Mouse (Mus musculus): Measurements from ENCODE around the gene Osbpl10.

Osbpl10 gene

GRCm38 (mm10) chr9:115064834-115065233 is 86.5 kb downstream of the Osbpl10 start:
- DNase-seq (ENCODE audit: extremely low read depth, insufficient read length, low spot score), result no peak

DNA sequence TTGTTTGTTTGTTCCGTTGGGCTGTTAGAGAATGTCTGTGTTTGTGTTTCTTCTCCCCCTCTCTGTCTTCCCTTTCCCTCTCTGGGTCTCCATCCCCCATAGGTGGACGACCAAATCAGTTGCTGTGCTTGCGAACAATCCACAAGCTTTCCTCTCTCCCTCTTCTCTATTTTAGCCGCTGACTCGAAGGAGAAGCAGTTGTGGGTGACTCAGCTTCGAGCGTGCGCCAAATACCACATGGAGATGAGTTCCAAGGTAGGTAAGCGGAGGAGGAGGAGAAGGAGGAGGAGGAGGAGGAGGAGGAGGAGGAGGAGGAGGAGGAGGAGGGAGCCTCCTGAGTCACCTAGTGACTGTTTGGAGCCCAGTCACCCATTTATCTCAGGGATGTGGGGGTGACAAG is 88.7 kb downstream of the Osbpl10 start:
- peak; percentile 32 for DNase-seq (ENCODE audit: extremely low read depth, insufficient read length, low spot score)

- no peak for DNase-seq (ENCODE audit: extremely low read depth, insufficient read length, low spot score)
Observed at GRCm38 (mm10) chr9:115075191-115075590, 96.8 kb downstream of the Osbpl10 start.

- DNase-seq (ENCODE audit: extremely low read depth, insufficient read length, low spot score), result peak; percentile 57
Observed at GRCm38 (mm10) chr9:115088295-115088993, 110.1 kb downstream of the Osbpl10 start.

DNA sequence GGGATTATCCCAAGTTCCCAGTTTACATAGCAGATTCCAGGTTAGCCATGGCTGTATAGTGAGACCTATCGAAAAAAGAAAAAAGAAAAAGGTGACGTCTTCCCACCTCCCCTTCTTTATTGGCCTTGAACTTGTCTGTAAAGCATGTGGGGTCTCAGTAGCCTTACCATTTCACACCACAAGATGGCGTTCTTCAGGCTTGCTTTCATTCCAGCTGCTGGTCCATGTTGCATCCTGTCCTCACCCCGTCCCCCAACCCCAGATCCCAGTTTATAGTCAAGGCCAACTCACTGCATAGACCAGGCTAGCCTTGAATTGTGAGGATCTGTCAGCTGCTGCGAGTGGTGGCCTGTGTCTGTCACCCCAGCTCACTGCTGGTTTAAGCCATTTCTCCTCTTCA is 111.3 kb downstream of the Osbpl10 start:
- no peak for DNase-seq (ENCODE audit: extremely low read depth, insufficient read length, low spot score)

DNA sequence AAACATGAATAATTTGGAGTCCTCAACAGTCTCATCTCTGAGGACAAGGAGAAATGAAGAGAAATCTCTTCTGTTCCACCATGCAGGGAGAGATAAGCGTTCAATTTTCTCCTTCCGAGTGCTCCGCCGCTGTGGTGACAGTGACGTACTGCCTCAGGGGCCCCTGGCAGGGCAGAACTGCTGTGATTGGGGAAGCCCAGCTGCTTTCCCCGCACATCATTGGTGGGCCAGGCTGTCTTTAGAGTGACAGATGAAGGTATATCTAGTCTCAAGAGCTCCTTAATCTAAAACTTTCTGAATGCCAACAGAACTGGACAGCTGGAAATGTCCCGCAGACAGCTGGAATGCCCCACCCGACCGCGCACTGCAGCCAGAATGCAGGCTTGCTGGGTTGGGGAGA is 118.1 kb downstream of the Osbpl10 start:
- DNase-seq (ENCODE audit: extremely low read depth, insufficient read length, low spot score), result no peak

GRCm38 (mm10) chr9:115097340-115097739 is 119.0 kb downstream of the Osbpl10 start:
- no peak for DNase-seq (ENCODE audit: extremely low read depth, insufficient read length, low spot score)

DNA sequence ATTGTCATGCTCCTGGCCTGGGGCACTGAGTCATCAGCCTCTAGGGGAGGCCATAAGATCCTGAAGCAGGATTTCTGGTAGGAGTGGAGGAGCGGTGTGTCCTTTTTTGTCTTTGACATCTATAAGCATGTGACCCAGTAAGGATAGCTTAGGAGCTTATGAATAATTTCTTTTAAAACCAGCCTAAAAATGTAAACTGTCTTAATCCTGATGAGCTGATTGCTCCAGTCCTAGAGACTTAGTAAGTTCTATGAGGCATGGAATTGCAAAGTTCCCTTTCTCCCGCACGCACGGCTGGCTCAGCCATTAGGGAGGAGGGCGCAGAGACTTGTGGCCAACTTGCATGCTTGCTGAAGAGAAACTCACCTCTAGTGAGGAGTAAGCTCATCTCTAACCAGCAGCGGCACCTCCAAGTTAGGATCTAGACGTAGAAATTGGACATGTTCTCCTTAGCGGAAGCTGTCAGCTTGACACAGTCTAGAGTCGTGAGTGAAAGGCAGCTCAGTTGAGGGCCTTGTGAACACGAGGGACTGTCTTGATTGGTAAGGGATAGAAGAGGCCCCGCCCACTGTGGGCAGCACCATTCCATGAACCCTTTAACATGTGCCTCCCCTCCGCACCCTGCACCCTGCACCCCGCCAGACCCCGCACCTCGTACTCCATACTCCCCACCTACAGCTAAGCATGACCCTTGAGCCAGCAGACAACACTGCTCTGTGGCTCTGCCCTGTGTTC is 122.0 kb downstream of the Osbpl10 start:
- no peak for DNase-seq (ENCODE audit: extremely low read depth, insufficient read length, low spot score)

GRCm38 (mm10) chr9:115107430-115107829 is 129.1 kb downstream of the Osbpl10 start:
- no peak for DNase-seq (ENCODE audit: extremely low read depth, insufficient read length, low spot score)

GRCm38 (mm10) chr9:115110655-115111054 is 132.3 kb downstream of the Osbpl10 start:
- DNase-seq (ENCODE audit: extremely low read depth, insufficient read length, low spot score), result no peak

- DNase-seq (ENCODE audit: extremely low read depth, insufficient read length, low spot score), result no peak
Observed at GRCm38 (mm10) chr9:115117314-115117713, 138.9 kb downstream of the Osbpl10 start.

- DNase-seq (ENCODE audit: extremely low read depth, insufficient read length, low spot score), result no peak
Observed at GRCm38 (mm10) chr9:115120276-115120675, 141.9 kb downstream of the Osbpl10 start.

DNA sequence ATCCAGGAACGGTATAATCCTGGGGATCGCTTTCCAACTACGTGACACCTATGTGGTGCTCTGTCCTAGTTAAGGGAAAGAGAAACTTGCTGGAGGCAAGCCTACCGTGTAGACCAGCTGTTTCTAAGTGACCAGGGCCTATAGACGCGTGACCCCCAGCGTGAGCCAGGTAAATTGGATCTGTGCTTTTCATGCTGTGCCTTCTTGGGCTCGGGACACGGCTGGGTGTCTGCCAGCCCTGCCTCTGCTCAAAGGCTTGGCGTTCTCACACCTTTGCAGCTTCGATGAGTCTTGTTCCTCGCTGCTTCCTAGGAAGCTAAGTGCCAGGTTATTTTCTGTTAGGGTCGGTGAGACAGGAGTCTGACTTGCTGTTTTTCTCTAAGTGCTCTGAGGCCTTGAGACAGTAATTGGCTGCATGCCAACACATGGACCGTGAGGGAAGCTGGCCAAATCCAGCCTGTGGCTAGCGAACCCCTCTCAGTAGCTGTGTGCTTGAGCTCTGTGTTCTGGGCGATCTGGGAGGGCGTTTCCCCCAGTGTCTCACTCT is 142.4 kb downstream of the Osbpl10 start:
- DNase-seq (ENCODE audit: extremely low read depth, insufficient read length, low spot score), result no peak

GRCm38 (mm10) chr9:115127342-115127741 is 149.0 kb downstream of the Osbpl10 start:
- DNase-seq (ENCODE audit: extremely low read depth, insufficient read length, low spot score), result no peak

DNA sequence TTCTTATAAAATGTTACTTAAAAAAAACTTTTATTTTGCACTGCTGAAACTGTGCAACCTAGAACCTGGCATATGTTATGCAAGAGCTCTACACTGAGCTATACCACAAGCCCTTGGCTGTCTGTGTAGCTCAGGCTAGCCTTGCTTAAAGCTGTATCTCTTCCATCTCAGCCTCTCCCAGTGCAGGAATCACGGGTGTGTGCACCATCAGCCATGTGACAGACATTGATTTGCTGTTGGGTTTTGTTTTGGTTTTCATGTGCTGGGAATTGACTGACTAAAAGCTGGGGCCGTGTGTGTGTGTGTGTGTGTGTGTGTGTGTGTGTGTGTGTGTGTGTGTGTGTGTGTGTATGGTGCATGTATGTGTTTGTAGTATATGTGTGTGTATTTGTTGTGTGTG is 155.6 kb downstream of the Osbpl10 start:
- DNase-seq (ENCODE audit: extremely low read depth, insufficient read length, low spot score), result no peak

DNA sequence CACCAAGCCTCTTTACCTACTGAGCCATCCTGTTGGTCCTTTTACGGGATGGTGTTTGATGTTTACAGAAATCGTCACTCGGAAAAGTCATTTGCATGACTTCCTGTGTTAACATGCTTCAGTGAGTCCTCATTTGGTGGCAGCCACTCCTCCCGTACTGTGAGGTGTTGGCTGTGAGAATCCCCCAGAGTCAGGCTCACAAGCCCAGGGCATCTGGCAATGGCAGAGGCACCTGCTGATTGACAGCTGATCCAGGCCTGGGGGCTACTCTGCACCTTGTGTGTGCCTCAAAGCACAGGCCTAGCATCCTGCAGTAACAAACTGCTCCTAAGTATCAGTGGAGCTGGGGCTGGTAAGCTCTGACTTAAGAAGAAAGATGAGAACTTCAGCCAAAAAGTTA is 156.4 kb downstream of the Osbpl10 start:
- no peak for DNase-seq (ENCODE audit: extremely low read depth, insufficient read length, low spot score)

DNA sequence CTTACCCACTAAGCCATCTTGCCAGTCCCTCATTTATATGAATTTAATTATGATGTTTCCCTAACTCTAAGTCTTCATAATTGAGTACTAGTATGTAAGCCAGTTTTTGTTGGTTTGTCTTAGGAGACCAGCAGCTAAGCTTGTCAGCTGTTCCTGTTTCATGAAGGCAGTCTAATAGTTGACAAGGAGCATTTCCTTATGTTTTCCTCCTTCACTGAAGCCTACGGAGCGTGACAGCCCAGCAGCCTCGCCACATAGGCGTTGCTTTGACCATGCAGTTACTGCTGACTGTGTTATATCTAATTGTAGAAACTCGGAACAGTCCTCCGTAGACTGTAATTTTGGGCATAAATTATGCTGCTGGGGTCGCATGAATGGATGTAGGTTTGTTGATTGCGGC is 157.0 kb downstream of the Osbpl10 start:
- no peak for DNase-seq (ENCODE audit: extremely low read depth, insufficient read length, low spot score)

DNA sequence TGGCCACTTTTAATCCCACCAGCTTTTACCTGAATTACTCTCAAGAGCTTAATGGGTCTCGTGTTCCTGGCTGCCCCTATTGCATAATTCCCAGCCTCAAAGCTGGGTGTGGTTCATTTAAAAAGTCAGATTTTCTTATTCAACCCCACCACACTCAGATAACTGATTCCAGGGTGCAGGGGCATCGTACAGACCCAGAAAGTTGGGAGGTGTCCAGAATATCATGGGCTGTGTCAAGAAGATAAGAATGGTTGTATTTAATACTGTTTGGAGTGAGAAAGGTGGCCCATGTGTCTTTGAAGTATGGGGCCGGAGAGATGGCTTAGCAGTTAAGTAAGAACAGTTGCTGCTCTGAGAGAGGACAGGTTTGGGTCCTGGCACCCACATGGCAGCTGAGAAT is 159.5 kb downstream of the Osbpl10 start:
- no peak for DNase-seq (ENCODE audit: extremely low read depth, insufficient read length, low spot score)

GRCm38 (mm10) chr9:115139597-115140332 is 161.4 kb downstream of the Osbpl10 start:
- no peak for DNase-seq (ENCODE audit: extremely low read depth, insufficient read length, low spot score)

DNA sequence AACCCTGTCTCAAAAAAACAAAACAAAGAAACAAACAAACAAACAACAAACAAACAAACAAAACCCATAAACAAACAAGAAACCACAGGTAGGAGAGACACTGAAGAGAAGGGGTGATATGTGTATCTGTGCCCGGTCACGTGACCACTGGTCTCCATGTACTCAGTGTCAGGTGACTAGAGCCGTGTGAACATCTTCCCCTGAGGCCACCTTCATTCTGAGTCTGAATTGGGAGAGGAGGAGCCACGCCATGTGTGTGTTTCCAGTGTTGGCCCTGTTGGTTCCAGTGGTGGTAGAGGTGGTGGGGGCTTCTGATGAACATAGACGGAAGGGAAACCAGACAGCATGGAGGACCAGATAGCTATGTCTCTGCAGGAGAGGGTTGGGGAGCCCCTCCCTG is 168.8 kb downstream of the Osbpl10 start:
- DNase-seq (ENCODE audit: extremely low read depth, insufficient read length, low spot score), result no peak

- no peak for DNase-seq (ENCODE audit: extremely low read depth, insufficient read length, low spot score)
Observed at GRCm38 (mm10) chr9:115147586-115148355, 169.4 kb downstream of the Osbpl10 start.
